ENCODE assay signal across 10 mouse cellular contexts in genomic region chr8:79534271-79534889, GRCm38 (mm10).
A peak's percentile ranks its signal among the peaks of the same experiment; 100 is the strongest.
DNase-seq lines count a peak whose midpoint lies in the region; ATAC-seq and TF ChIP-seq lines count a peak whose summit lies in the region.
"Had no signal": no experiment of that assay in that cellular context is flagged by ENCODE, and none has a peak within 500 bp of the region (broad histone marks: within the 10 kb centered on the region; RNA-seq: fewer than 3 reads in every experiment).

No protein-coding gene starts in this region.

- no peak overlapping the region for H3K4me3 ChIP-seq in kidney, postnatal 0 days (replicated peaks; ENCODE audit: low read depth, low read length)
- H3K4me3 ChIP-seq: megakaryocyte, embryonic 14.5 days had no signal

- WGBS in kidney, postnatal 0 days = 40% methylated on average over 12 of the region's 12 CpGs

- DNase-seq in kidney, postnatal 0 days (ENCODE audit: low spot score) = peak; percentile 71
- no peak for DNase-seq in kidney, postnatal 36 days
- peak; percentile 45 for DNase-seq in brain, adult 2 months (ENCODE audit: low read depth, low spot score)
- DNase-seq in frontal cortex, postnatal 10 days (ENCODE audit: low spot score in 2 of 2) = peak; percentile 15 to 24
- DNase-seq in ovary, postnatal 14 days (ENCODE audit: low spot score) = peak; percentile 19
- no peak for DNase-seq in yolk sac, embryonic 10.5 days (ENCODE audit: low spot score)
- DNase-seq in adrenal gland, adult (ENCODE audit: inconsistent age in 2 of 2, low spot score in 1 of 2) = no peak
- DNase-seq: gastrocnemius, postnatal 36 days had no signal

- H3K27ac ChIP-seq in kidney, postnatal 0 days = no peak overlapping the region
- H3K27ac ChIP-seq: hindbrain, embryonic 14.5 days had no signal

- TF ChIP-seq CTCF in kidney, postnatal 0 days (IDR thresholded peaks at IDR 0.05; ENCODE audit: low read depth) = no peak

- ATAC-seq in kidney, postnatal 0 days (replicated peaks; ENCODE audit: low FRiP score, low read depth) = no peak

- H3K9ac ChIP-seq in kidney, postnatal 0 days (ENCODE audit: low read depth, low read length) = no peak overlapping the region
- H3K9ac ChIP-seq: hindbrain, embryonic 14.5 days had no signal

- no peaks in the 10 kb centered on the region for H3K36me3 ChIP-seq in kidney, postnatal 0 days (ENCODE audit: insufficient read depth, low read length)

- H3K9me3 ChIP-seq in kidney, postnatal 0 days (replicated peaks; ENCODE audit: low read length) = no peaks in the 10 kb centered on the region

- H3K4me1 ChIP-seq in kidney, postnatal 0 days (replicated peaks; ENCODE audit: insufficient read depth, low read length) = no peaks in the 10 kb centered on the region
- H3K4me1 ChIP-seq: megakaryocyte, embryonic 14.5 days had no signal

- peak overlapping the region; percentile 13; the same call in 1 of the 2 replicates for H3K4me2 ChIP-seq in kidney, postnatal 0 days (ENCODE audit: low read length)
- H3K4me2 ChIP-seq: hindbrain, embryonic 14.5 days had no signal

- no peaks in the 10 kb centered on the region for H3K27me3 ChIP-seq in kidney, postnatal 0 days (ENCODE audit: insufficient read depth, low read length)
- H3K27me3 ChIP-seq: megakaryocyte, embryonic 14.5 days had no signal

Comparison
In these comparisons a context has a peak if more than half of its experiments do, and no peak if none do; other contexts are left out.
1. DNase-seq: peak in kidney, postnatal 0 days (single experiment), brain, adult 2 months (single experiment), frontal cortex, postnatal 10 days (2 of 2) and ovary, postnatal 14 days (single experiment); none in kidney, postnatal 36 days (0 of 2), yolk sac, embryonic 10.5 days (single experiment) and adrenal gland, adult (0 of 2).